Mouse (Mus musculus) kidney, adult 10 weeks (tissue): ENCODE results near the gene Casz1. TPM values are rescaled to one million over a fixed set of nuclear protein-coding genes. Genes with fewer than 3 reads are reported as not detected.

ENCODE experiments used
- polyA plus RNA-seq: library from polyadenylated mRNA; stranded (reverse); fragments of 350-450 nt; fragmentation: Illumina TruSeq; extraction: RNeasy Lipid Tissue Mini Kit (QIAGEN cat#74804); gene quantifications from one replicate; pipeline ENCODE4 v1.2.3, GENCODE M21; 2014; ENCODE audit warnings: low read depth, low replicate concordance

Casz1 gene
- polyA plus RNA-seq, result 5.9 TPM

GRCm38 (mm10) chr4:148804137-148804779 lies at the start of gene Casz1:
Gene Casz1 (plus strand): TSS chr4:148804429.

Other genes with a start within 250 kb of the Casz1 start
- gene Exosc10, start 246.0 kb upstream of the Casz1 start, polyA plus RNA-seq, result 5.5 TPM
- not detected for gene Srm, start 212.9 kb upstream of the Casz1 start, polyA plus RNA-seq
- gene Masp2, start 201.9 kb upstream of the Casz1 start, polyA plus RNA-seq, result 0.16 TPM
- gene Tardbp, start 177.4 kb upstream of the Casz1 start, polyA plus RNA-seq, result 563 TPM
- gene Gm572, start 161.1 kb upstream of the Casz1 start, polyA plus RNA-seq, result not detected